Comparison of ENCODE assay signal across 7 mouse cellular contexts in the genomic region with DNA sequence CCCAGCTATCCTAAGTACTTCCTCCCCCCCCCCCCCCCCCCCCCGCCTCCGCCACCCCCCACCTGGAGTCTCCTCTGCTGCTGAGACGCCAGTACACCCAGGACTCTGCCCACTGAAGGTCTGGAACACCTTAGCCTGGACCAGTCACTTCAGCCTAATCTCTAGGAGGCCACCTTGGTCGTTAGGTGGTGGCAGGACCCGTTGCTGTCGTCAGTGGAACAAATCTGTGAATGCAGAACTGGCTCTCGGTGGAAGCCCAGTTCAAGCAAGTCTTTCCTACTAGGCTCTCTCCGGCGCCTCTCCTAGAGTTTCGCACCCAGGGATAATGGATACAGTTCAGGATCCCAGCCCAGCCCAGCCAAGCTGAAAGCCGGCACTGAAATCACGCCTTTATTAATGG. TPM values are rescaled to one million over a fixed set of nuclear protein-coding genes. Genes with fewer than 3 reads are reported as not detected.
DNase-seq lines count a peak whose midpoint lies in the region; ATAC-seq lines count a peak whose summit lies in the region.

No protein-coding gene starts in this region.

- WGBS in heart, embryonic 13.5 days: 17% methylated on average over 11 of the region's 12 CpGs
- 25% methylated on average over 10 of the region's 12 CpGs for WGBS in limb, embryonic 13.5 days
- 26% methylated on average over 9 of the region's 12 CpGs for WGBS in neural tube, embryonic 15.5 days

- no peak for ATAC-seq in heart, embryonic 13.5 days (ENCODE audit: extremely low read depth, insufficient number of reproducible peaks, low FRiP score, low TSS enrichment)
- ATAC-seq in limb, embryonic 13.5 days (ENCODE audit: low FRiP score, low read depth): no peak
- no peak for ATAC-seq in neural tube, embryonic 15.5 days (ENCODE audit: low FRiP score)

- H3K4me3 ChIP-seq in heart, embryonic 13.5 days: peak overlapping the region; percentile 46
- H3K4me3 ChIP-seq in limb, embryonic 13.5 days: peak overlapping the region; percentile 35
- H3K4me3 ChIP-seq in neural tube, embryonic 15.5 days (replicated peaks): peak overlapping the region; percentile 29

- H3K27ac ChIP-seq in heart, embryonic 13.5 days (replicated peaks): no peak overlapping the region
- H3K27ac ChIP-seq in limb, embryonic 13.5 days: no peak overlapping the region
- no peak overlapping the region for H3K27ac ChIP-seq in neural tube, embryonic 15.5 days (replicated peaks)

- peaks cover 51% of the 10 kb centered on the region for H3K27me3 ChIP-seq in heart, embryonic 13.5 days (replicated peaks)
- H3K27me3 ChIP-seq in limb, embryonic 13.5 days: peaks cover 52% of the 10 kb centered on the region
- peaks cover 41% of the 10 kb centered on the region for H3K27me3 ChIP-seq in neural tube, embryonic 15.5 days (replicated peaks)

- H3K36me3 ChIP-seq in heart, embryonic 13.5 days: no peaks in the 10 kb centered on the region
- H3K36me3 ChIP-seq in limb, embryonic 13.5 days: no peaks in the 10 kb centered on the region
- no peaks in the 10 kb centered on the region for H3K36me3 ChIP-seq in neural tube, embryonic 15.5 days

- H3K4me2 ChIP-seq in heart, embryonic 13.5 days: peak overlapping the region; percentile 75
- H3K4me2 ChIP-seq in limb, embryonic 13.5 days (replicated peaks): peak overlapping the region; percentile 64
- H3K4me2 ChIP-seq in neural tube, embryonic 15.5 days: peak overlapping the region; percentile 60

- no peaks in the 10 kb centered on the region for H3K9me3 ChIP-seq in heart, embryonic 13.5 days
- no peaks in the 10 kb centered on the region for H3K9me3 ChIP-seq in limb, embryonic 13.5 days
- no peaks in the 10 kb centered on the region for H3K9me3 ChIP-seq in neural tube, embryonic 15.5 days (replicated peaks)

- peak; percentile 20 for DNase-seq in urinary bladder, postnatal 14 days (ENCODE audit: low spot score)
- no peak for DNase-seq in urinary bladder, postnatal 10 days (ENCODE audit: low spot score)
- no peak for DNase-seq in adrenal gland, adult 8-10 months
- no peak for DNase-seq in spleen, postnatal 36 days (ENCODE audit: low spot score in 2 of 2)

- H3K9ac ChIP-seq in heart, embryonic 13.5 days: peak overlapping the region; percentile 69
- H3K9ac ChIP-seq in limb, embryonic 13.5 days: no peak overlapping the region
- H3K9ac ChIP-seq in neural tube, embryonic 15.5 days (replicated peaks): peak overlapping the region; percentile 26; the same call in 1 of the 2 replicates

- H3K4me1 ChIP-seq in heart, embryonic 13.5 days: peaks cover 61% of the 10 kb centered on the region
- peaks cover 40% of the 10 kb centered on the region for H3K4me1 ChIP-seq in limb, embryonic 13.5 days
- H3K4me1 ChIP-seq in neural tube, embryonic 15.5 days: peaks cover 39% of the 10 kb centered on the region

RNA-seq across cellular contexts. Expression of gene Trnp1, which starts 4.5 kb away (rescaled TPM):
- 0.76 and 0.78 TPM in 2 replicates for polyA plus RNA-seq in heart, embryonic 13.5 days (2015; fragmentation: Nextera tagmentation; extraction: Ambion mirVana)
- 3.3 and 3.5 TPM in 2 replicates for polyA plus RNA-seq in limb, embryonic 13.5 days (2015; fragmentation: Nextera tagmentation; extraction: Ambion mirVana)
- 10.6 and 14.3 TPM in 2 replicates for polyA plus RNA-seq in neural tube, embryonic 15.5 days (2015; fragmentation: Nextera tagmentation; extraction: Ambion mirVana)
- 10 to 100 TPM in 1 of 4 experiments, 1 to 10 TPM in 3; 3.1 to 10.6 (median 6.3) TPM for total RNA-seq in adrenal gland, adult 8-10 months (2022)

RNA-seq across cellular contexts. Expression of gene Tent5b, which starts 14.0 kb away (rescaled TPM):
- polyA plus RNA-seq in heart, embryonic 13.5 days (2015; fragmentation: Nextera tagmentation; extraction: Ambion mirVana): 0.36 and 0.69 TPM in 2 replicates
- 0.87 and 0.92 TPM in 2 replicates for polyA plus RNA-seq in limb, embryonic 13.5 days (2015; fragmentation: Nextera tagmentation; extraction: Ambion mirVana)
- polyA plus RNA-seq in neural tube, embryonic 15.5 days (2015; fragmentation: Nextera tagmentation; extraction: Ambion mirVana): 0.26 and 0.57 TPM in 2 replicates
- total RNA-seq in adrenal gland, adult 8-10 months (2022): 10 to 100 TPM in 2 of 4 experiments, 1 to 10 TPM in 2; 1.1 to 14.5 (median 6.0) TPM

RNA-seq across cellular contexts. Expression of gene Kdf1, which starts 24.9 kb away (rescaled TPM):
- polyA plus RNA-seq in heart, embryonic 13.5 days (2015; fragmentation: Nextera tagmentation; extraction: Ambion mirVana): 0.92 and 2.1 TPM in 2 replicates
- polyA plus RNA-seq in limb, embryonic 13.5 days (2015; fragmentation: Nextera tagmentation; extraction: Ambion mirVana): 8.6 and 10.3 TPM in 2 replicates
- 0.27 and 7.0 TPM in 2 replicates for polyA plus RNA-seq in neural tube, embryonic 15.5 days (2015; fragmentation: Nextera tagmentation; extraction: Ambion mirVana)
- total RNA-seq in adrenal gland, adult 8-10 months (2022): 1 to 10 TPM in 3 of 4 experiments, under 1 TPM in 1; 0.90 to 5.9 (median 3.1) TPM

RNA-seq across cellular contexts. Expression of gene Nudc, which starts 51.9 kb away (rescaled TPM):
- 218 and 226 TPM in 2 replicates for polyA plus RNA-seq in heart, embryonic 13.5 days (2015; fragmentation: Nextera tagmentation; extraction: Ambion mirVana)
- polyA plus RNA-seq in limb, embryonic 13.5 days (2015; fragmentation: Nextera tagmentation; extraction: Ambion mirVana): 291 and 309 TPM in 2 replicates
- 269 and 290 TPM in 2 replicates for polyA plus RNA-seq in neural tube, embryonic 15.5 days (2015; fragmentation: Nextera tagmentation; extraction: Ambion mirVana)
- 100 to 1,000 TPM; 135 to 175 (median 167) TPM for total RNA-seq in adrenal gland, adult 8-10 months (2022)

RNA-seq across cellular contexts. Expression of gene Nr0b2, which starts 59.3 kb away (rescaled TPM):
- polyA plus RNA-seq in heart, embryonic 13.5 days (2015; fragmentation: Nextera tagmentation; extraction: Ambion mirVana): 10.5 and 10.8 TPM in 2 replicates
- polyA plus RNA-seq in limb, embryonic 13.5 days (2015; fragmentation: Nextera tagmentation; extraction: Ambion mirVana): 0.13 and 0.28 TPM in 2 replicates
- 0.13 and 0.47 TPM in 2 replicates for polyA plus RNA-seq in neural tube, embryonic 15.5 days (2015; fragmentation: Nextera tagmentation; extraction: Ambion mirVana)
- 10 to 100 TPM; 39.6 to 62.0 (median 48.8) TPM for total RNA-seq in adrenal gland, adult 8-10 months (2022)
